Mouse (Mus musculus): ENCODE measurements around the gene Tuba1a. TPM values are rescaled to one million over a fixed set of nuclear protein-coding genes. Genes with fewer than 3 reads are reported as not detected.

The Tuba1a gene
- polyA plus RNA-seq, 1 experiment, result 1,134 TPM

DNA sequence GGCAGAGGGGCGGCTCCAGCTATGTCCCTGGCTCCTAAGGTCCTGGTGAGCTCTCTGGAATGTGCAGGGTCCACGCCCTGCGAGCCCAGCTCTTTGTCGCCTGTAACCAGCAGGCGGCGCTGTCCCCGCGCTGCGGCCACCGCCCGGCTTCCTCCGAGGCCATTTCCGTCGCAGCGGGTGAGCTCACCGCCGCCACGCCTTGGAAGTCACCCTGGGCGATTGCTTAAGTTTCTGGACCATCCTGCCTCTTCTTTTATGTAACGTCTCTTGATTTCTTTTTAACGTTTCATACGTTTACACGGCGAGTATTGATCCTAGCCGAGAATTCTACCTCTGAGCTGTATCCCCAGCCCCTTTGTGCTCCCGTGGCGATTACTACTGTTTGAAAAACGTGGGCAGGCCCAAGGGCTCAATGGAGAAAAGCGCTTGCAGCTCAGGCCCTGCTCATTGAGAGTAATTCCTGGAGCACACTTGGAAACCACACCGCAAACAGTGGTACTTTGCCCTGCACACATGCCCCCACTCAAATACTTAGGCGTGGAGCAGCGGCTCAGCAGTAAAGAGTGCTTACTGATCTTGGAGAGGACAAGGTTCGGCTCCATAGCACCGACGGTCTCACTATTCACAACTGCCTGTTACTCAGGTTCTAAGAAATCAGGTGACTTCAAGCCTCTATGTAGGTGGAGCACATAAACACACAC, 39.7 kb upstream of the Tuba1a start:
- peak overlapping the region; percentile 28; the same call in 1 of the 2 replicates for H3K4me3 ChIP-seq (ENCODE audit: insufficient read depth, low read length)
- peak; percentile 67; the same call in 1 of the 2 replicates for TF ChIP-seq POLR2A (IDR thresholded peaks at IDR 0.05; ENCODE audit: low read depth, low read length)
- peak; percentile 86 for TF ChIP-seq CTCF (IDR thresholded peaks at IDR 0.05; ENCODE audit: borderline replicate concordance, insufficient read depth, low read length)
- peaks cover 9% of the 10 kb centered on the region; the same call in 1 of the 2 replicates for H3K4me1 ChIP-seq (ENCODE audit: control insufficient read depth, insufficient read depth, low read length)
- H3K27ac ChIP-seq (ENCODE audit: insufficient read depth, low read length), result peak overlapping the region; percentile 83

DNA sequence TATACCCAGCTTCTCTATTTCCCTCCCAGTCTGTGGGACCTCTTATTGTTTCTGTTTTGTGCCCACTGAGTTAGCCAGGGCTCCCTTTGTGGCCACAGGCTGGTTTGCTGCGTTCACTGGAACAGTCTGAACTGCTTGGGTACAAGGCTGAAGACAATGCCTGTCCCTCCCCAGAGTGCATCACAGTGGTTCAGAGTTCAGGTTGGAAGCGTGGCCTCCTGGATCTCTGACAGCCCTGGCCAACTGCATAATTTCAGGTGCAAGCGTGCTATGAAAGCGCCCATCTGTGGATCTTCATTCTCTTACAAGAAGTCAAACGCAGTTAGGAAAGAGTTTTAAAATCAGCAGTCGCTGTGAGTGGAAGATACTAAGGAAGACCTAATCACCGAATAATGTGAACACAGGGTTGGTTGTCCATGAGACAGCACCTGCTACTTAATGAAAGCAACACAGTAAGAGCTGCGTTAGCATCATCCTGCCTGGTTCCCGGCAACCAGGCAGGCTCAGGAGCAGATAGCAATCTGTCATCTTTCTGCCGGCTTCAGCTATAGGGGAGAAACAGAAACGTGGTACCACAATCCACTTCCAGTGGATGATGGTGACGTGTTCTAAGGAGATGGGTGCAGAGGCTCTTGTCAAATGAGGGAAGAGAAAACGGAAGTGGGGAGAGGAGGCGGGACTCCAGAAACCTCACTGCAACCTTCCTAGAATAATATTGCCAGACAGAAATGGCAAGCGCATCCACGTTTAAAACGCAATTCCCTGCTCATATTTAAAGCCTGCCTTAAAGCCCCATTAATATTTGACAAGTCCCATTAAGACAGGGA, 38.8 kb upstream of the Tuba1a start:
- TF ChIP-seq CTCF (IDR thresholded peaks at IDR 0.05; ENCODE audit: borderline replicate concordance, insufficient read depth, low read length) (no peak), POLR2A (IDR thresholded peaks at IDR 0.05; ENCODE audit: low read depth, low read length) (peak; percentile 49; the same call in 1 of the 2 replicates)
- peaks cover 13% of the 10 kb centered on the region for H3K4me1 ChIP-seq (ENCODE audit: control insufficient read depth, insufficient read depth, low read length)
- no peak overlapping the region for H3K4me3 ChIP-seq (ENCODE audit: insufficient read depth, low read length)
- H3K27ac ChIP-seq (ENCODE audit: insufficient read depth, low read length), result peak overlapping the region; percentile 81

DNA sequence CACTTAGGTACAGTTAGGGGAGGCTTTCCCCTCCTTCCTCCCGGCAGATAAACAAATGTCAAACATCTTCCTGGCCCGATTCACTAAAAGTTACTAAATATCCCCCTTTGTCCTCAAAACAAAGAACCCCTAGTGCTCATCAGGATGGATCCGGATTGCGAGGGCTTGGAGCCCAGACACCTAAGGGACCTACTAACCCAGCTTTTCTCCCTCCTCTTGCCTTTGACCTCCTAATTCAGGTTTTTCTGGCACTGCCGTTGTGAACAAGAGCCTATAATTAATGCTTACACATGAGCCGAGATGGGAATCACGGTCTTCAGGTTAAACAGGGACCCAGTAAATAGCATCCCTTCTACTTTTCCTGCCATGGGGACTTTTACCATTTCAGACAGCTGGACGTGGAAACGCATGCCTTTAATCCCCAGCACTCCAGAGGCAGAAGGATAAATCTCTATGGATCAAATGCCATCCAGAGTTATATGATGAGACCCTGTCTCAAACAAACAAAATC, 38.1 kb upstream of the Tuba1a start:
- Histone ChIP-seq H3K27ac (ENCODE audit: insufficient read depth, low read length) (no peak overlapping the region), H3K4me1 (ENCODE audit: control insufficient read depth, insufficient read depth, low read length) (peaks cover 18% of the 10 kb centered on the region)
- TF ChIP-seq CTCF (IDR thresholded peaks at IDR 0.05; ENCODE audit: borderline replicate concordance, insufficient read depth, low read length) (no peak), POLR2A (IDR thresholded peaks at IDR 0.05; ENCODE audit: low read depth, low read length) (0 out of 2 replicates have a peak, but pooled peaks have one; percentile 9)

DNA sequence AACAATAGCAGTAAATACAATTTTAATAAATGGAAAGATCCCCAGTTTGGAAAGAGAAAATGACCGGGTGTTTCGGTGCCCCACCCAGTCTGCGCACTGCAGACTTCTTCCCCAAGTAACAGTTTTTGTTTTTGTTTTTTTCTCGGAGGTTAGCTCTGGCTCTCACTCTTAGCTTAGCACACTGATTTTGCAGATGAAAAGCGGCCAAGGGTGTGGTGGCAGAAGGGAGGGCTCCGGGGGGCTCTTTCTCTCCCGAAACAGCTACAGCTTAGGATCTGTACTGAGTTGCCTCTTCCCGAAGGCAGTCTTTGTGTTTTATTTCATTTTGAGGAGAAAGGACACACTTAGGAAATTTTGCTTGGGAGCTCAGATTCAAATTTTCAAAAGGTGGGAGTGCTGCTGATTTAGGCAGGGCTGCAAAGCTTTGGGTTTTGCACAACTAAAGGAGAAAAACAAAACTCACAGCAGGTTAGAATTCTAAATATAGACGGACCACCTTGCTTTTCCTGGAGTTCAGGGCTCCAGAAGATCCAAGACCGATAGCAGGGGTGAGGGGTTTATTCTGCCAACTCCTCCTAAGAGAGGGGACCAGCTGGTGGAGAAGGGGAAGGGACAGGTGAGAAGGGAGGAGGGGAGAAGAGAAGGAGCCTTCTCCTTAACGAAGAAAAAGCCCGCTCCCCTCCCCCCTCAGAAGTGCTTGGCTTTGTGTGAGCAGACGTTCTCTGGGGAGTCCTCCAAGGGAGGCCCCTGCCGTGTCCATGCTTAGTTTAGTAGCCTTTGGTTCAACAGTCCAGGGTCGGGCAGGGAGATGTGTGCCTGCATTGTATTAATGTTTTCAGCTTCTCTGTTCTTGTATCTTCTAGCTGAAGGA, 37.4 kb upstream of the Tuba1a start:
- H3K4me1 ChIP-seq (ENCODE audit: control insufficient read depth, insufficient read depth, low read length), result peaks cover 18% of the 10 kb centered on the region
- H3K4me3 ChIP-seq (ENCODE audit: insufficient read depth, low read length), result no peak overlapping the region
- no peak for TF ChIP-seq POLR2A (IDR thresholded peaks at IDR 0.05; ENCODE audit: low read depth, low read length)
- TF ChIP-seq CTCF (IDR thresholded peaks at IDR 0.05; ENCODE audit: borderline replicate concordance, insufficient read depth, low read length), result no peak
- H3K27ac ChIP-seq (ENCODE audit: insufficient read depth, low read length), result no peak overlapping the region

More for the DNA sequence above, 38.1 kb upstream of the Tuba1a start:
- no peak overlapping the region for H3K4me3 ChIP-seq (ENCODE audit: insufficient read depth, low read length)

DNA sequence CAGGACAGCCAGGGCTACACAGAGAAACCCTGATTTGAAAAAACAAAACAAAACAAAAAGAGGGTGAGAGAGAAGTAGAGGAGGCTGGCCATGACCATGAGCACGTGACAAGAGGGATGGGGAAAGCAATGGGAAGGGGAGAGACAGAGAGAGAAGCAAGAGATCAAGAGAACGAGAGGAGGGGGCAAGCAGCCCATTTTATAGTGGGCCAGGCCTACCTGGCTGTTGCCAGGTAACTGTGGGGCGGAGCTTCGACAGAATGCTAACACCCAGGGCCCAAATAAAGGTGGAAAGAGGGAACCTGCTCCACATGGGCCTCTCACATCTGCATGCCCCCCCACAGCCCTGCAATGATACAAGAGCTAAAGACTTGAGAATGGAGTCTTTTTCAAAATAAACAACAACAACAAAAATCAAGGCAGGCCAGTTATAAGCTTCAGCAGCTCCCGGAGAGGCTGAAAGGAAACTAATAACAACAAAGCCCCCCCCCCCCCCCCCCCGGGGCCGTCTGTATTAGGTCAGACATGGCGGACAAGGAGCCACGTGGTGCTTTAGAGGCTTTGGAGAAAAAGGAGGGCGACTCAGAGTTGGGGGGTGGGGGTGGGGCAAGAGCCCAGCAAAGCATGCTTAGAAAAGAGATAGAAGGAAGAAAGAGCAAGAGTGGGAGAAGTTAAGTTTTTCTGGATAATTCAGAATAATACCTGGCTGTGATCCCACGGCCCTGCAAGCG, 36.4 kb upstream of the Tuba1a start:
- Histone ChIP-seq H3K4me1 (ENCODE audit: control insufficient read depth, insufficient read depth, low read length) (peaks cover 18% of the 10 kb centered on the region), H3K4me3 (ENCODE audit: insufficient read depth, low read length) (no peak overlapping the region), H3K27ac (ENCODE audit: insufficient read depth, low read length) (no peak overlapping the region)
- TF ChIP-seq POLR2A (IDR thresholded peaks at IDR 0.05; ENCODE audit: low read depth, low read length), result no peak
- no peak for TF ChIP-seq CTCF (IDR thresholded peaks at IDR 0.05; ENCODE audit: borderline replicate concordance, insufficient read depth, low read length)

DNA sequence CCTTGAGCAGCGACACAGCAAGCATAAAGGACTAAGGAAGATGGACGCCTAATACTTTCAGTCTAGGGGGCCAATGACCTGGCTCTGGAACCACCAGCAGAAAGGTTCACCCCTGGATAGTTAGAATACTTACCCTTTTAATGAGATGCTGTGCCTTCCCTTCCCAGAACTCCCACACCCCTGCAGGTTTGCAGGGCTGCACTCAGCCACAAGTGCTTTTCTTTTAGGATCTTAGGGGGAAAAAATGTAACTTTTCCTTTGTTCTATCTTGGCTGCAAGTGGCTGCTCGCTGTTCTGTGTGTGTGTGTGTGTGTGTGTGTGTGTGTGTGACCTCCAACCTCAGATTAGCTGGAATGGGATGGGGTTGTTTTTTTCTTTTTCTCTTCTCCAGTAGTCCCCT, 35.3 kb upstream of the Tuba1a start:
- no peak overlapping the region for H3K4me3 ChIP-seq (ENCODE audit: insufficient read depth, low read length)
- peaks cover 18% of the 10 kb centered on the region for H3K4me1 ChIP-seq (ENCODE audit: control insufficient read depth, insufficient read depth, low read length)
- no peak for TF ChIP-seq CTCF (IDR thresholded peaks at IDR 0.05; ENCODE audit: borderline replicate concordance, insufficient read depth, low read length)
- no peak for TF ChIP-seq POLR2A (IDR thresholded peaks at IDR 0.05; ENCODE audit: low read depth, low read length)
- no peak overlapping the region for H3K27ac ChIP-seq (ENCODE audit: insufficient read depth, low read length)

DNA sequence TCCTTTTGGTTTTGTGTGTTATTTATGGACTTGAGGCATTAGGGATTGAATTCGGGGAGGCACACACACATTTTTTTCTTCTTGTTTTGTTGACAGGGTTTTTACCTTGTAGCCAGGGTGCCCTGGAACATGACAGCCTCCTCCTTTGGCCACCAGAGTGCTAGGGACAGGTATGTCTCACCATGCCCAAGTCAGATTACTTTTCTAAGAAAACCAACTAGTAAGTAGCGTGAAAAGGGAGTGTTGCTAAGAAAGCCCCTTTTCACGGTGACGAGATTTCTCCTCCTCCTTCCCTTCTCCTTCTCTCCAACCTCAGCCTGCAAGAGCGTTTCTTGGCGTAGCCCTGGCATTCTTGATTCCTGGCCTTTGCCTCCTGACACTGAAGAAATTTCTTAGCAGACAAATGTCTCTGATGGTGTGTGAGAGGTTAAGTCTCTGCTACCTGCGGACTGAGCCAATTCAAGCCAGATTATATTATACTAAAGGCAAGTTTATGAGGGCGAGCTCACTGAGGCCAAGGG, 34.2 kb upstream of the Tuba1a start:
- Histone ChIP-seq H3K4me3 (ENCODE audit: insufficient read depth, low read length) (no peak overlapping the region), H3K4me1 (ENCODE audit: control insufficient read depth, insufficient read depth, low read length) (peaks cover 18% of the 10 kb centered on the region), H3K27ac (ENCODE audit: insufficient read depth, low read length) (peak overlapping the region; percentile 91)
- TF ChIP-seq POLR2A (IDR thresholded peaks at IDR 0.05; ENCODE audit: low read depth, low read length) (no peak), CTCF (IDR thresholded peaks at IDR 0.05; ENCODE audit: borderline replicate concordance, insufficient read depth, low read length) (no peak)

DNA sequence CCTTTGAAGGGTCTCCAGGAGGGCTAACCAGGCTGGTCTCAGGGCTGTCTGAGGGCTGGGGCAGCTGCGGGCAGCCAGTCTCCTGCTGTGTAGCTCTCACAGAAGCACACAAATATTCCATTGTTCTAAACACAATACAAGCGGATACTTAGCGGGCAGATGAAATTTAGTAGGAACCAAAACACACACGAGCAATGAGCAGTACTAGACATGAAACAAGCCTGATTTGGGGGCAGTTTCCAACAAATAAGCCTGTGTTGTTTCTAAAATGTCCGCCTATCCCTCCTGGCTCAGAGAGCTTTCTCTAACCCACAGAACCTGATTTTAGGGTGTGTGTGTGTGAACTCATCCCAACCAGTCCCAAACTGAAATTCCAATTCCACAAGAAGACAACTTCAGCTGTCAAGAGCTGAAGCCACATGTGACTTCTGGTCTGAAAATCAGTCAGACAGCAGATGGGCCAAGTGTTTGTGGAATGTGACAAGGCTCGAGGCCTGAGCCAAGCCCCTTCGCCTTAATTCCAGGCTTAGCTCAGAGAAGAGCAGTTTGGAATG, 33.7 kb upstream of the Tuba1a start:
- peaks cover 16% of the 10 kb centered on the region for H3K4me1 ChIP-seq (ENCODE audit: control insufficient read depth, insufficient read depth, low read length)
- TF ChIP-seq POLR2A (IDR thresholded peaks at IDR 0.05; ENCODE audit: low read depth, low read length) (no peak), CTCF (IDR thresholded peaks at IDR 0.05; ENCODE audit: borderline replicate concordance, insufficient read depth, low read length) (no peak)
- H3K4me3 ChIP-seq (ENCODE audit: insufficient read depth, low read length), result no peak overlapping the region
- peak overlapping the region; percentile 91 for H3K27ac ChIP-seq (ENCODE audit: insufficient read depth, low read length)
